Mouse (Mus musculus) urinary bladder, postnatal 14 days (tissue): ENCODE results near the gene Ugt1a9.
A peak's percentile ranks its signal among the peaks of the same experiment; 100 is the strongest.
"Not testable (repeated sequence)": the region's sequence is repeated elsewhere in the genome, so short reads cannot be mapped to it uniquely, and the experiment has no call there.

Source experiments
- DNase-seq: peaks from one replicate; pipeline ENCODE4 v3.0.0; 2021; ENCODE audit warnings: low spot score

Gene Ugt1a9

GRCm38 (mm10) chr1:88109027-88109557, 38.5 kb downstream of the Ugt1a9 start:
- DNase-seq: not testable (repeated sequence)

GRCm38 (mm10) chr1:88109604-88110003, 39.0 kb downstream of the Ugt1a9 start:
- not testable (repeated sequence) for DNase-seq

GRCm38 (mm10) chr1:88112769-88113168, 42.2 kb downstream of the Ugt1a9 start:
- not testable (repeated sequence) for DNase-seq

GRCm38 (mm10) chr1:88120550-88120949, 50.0 kb downstream of the Ugt1a9 start:
- not testable (repeated sequence) for DNase-seq

- peak; percentile 51 for DNase-seq
Observed at GRCm38 (mm10) chr1:88121521-88121920, 50.9 kb downstream of the Ugt1a9 start.

- DNase-seq: not testable (repeated sequence)
Observed at GRCm38 (mm10) chr1:88125827-88126360, 55.3 kb downstream of the Ugt1a9 start.

- peak; percentile 28 for DNase-seq
Observed at GRCm38 (mm10) chr1:88129091-88129490, 58.5 kb downstream of the Ugt1a9 start.

- DNase-seq: not testable (repeated sequence)
Observed at GRCm38 (mm10) chr1:88130223-88130622, 59.6 kb downstream of the Ugt1a9 start.

GRCm38 (mm10) chr1:88133908-88134456, 63.4 kb downstream of the Ugt1a9 start:
- no peak for DNase-seq

GRCm38 (mm10) chr1:88134457-88135011, 63.9 kb downstream of the Ugt1a9 start, which contains the start of gene Ugt1a6a:
Ugt1a6a (plus strand) TSS chr1:88134809.
- peak; percentile 73 for DNase-seq

GRCm38 (mm10) chr1:88135229-88135904, 64.8 kb downstream of the Ugt1a9 start:
- DNase-seq: not testable (repeated sequence)

- no peak for DNase-seq
Observed at GRCm38 (mm10) chr1:88136646-88137045, 66.0 kb downstream of the Ugt1a9 start.

GRCm38 (mm10) chr1:88137264-88137663, 66.7 kb downstream of the Ugt1a9 start:
- DNase-seq: no peak

GRCm38 (mm10) chr1:88138145-88138544, 67.5 kb downstream of the Ugt1a9 start:
- DNase-seq: no peak

- DNase-seq: peak; percentile 19
Observed at GRCm38 (mm10) chr1:88140492-88140891, 69.9 kb downstream of the Ugt1a9 start.

GRCm38 (mm10) chr1:88143966-88144675, 73.5 kb downstream of the Ugt1a9 start:
- DNase-seq: peak; percentile 69

- not testable (repeated sequence) for DNase-seq
Observed at GRCm38 (mm10) chr1:88145278-88145677, 74.7 kb downstream of the Ugt1a9 start.

- not testable (repeated sequence) for DNase-seq
Observed at GRCm38 (mm10) chr1:88150133-88150532, 79.5 kb downstream of the Ugt1a9 start.

GRCm38 (mm10) chr1:88158430-88158829, 87.8 kb downstream of the Ugt1a9 start:
- DNase-seq: peak; percentile 33

GRCm38 (mm10) chr1:88165711-88166110, 95.1 kb downstream of the Ugt1a9 start, which contains the start of gene Ugt1a5:
Ugt1a5 (plus strand) TSS chr1:88166012.
- no peak for DNase-seq

- not testable (repeated sequence) for DNase-seq
Observed at GRCm38 (mm10) chr1:88172190-88172589, 101.6 kb downstream of the Ugt1a9 start.

GRCm38 (mm10) chr1:88179657-88180056, 109.1 kb downstream of the Ugt1a9 start:
- DNase-seq: no peak
